Mouse (Mus musculus): Measurements from ENCODE around the gene Gusb. TPM values are rescaled to one million over a fixed set of nuclear protein-coding genes. Genes with fewer than 3 reads are reported as not detected.
A peak's percentile ranks its signal among the peaks of the same experiment; 100 is the strongest.

Gene Gusb
- total RNA-seq, 4 experiments from 2014 or later: 57.5 to 75.2 (median 68.5) TPM

DNA sequence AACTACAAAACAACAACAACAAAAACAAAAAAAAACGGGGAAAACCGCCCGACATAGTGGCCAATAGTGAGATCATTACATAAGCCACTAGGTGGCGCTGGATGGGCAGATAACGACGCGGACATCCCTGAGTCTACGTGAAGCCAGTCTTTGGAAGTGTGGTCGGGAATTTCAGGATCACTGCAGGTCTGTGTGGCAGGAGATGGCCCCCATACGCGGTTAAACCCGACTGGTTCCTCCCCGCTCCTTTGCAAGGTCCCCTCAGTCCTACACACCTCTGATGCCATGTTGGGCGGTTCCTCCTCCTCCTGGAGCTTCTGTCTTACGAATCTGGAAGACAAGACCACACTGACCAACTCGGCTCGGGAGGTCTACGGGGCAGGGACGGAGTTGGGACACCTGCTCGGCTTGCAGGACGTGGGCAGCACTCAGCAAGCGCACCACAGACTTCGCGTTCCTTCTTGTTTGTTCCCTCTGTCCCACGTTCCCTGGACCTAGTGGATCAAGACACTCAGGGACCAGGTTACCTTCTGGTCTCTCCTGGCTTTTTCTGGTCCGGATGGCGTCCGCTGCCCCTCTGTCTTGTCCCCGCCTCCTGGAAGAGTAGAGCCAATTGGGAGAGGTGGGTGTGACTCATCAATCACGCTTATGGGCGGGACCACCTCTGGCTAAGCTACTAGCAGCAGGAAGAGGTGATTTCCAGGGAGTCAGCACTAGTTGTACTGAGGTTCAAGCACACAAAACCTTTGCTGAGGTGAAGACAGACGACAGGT lies 21.1 kb upstream of the Gusb start:
- peak; percentile 92 for DNase-seq

GRCm38 (mm10) chr5:130023067-130023766 lies 20.4 kb upstream of the Gusb start:
- no peak for DNase-seq

DNA sequence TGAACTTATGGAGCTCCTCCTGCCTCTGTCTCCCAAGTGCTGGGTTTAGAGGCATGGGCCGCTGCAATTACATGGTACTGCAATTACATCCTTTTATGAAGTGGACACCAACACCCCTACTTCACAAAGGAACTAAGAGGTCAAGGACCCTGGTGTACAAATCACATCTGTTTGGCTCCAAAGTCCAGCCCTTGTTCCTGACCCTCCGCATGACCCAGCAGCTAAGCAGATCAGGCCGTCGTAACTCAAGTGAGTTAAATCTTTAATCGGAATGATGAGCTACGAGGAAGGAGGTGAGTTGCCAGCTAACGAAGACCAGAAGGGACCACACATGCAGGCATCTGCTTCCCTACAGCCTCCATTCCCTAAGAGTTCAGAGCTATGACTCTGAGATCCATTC lies 19.5 kb upstream of the Gusb start:
- DNase-seq: no peak

- DNase-seq: no peak
Observed at GRCm38 (mm10) chr5:130021361-130021966, 18.6 kb upstream of the Gusb start.

- DNase-seq: no peak
Observed at GRCm38 (mm10) chr5:130019461-130019860, 16.6 kb upstream of the Gusb start.

DNA sequence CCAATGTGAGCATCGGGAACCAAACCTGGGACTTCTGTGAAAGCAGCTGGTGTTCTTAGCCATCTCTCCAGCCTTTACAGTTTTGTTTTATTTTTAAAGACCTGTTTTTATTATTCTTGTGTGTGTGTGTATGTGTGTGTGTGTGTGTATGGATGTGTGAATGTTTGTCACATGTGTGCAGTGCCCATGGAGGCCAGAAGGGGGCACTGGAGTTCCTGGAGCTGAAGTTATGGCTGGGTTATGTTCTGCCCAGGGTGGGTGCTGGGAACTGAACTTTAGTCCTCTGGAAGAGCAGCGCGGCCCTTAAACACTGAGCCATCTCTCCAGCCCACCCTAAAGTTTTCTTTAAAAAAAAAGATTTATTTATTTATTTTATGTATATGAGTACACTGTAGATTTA lies 12.3 kb upstream of the Gusb start:
- DNase-seq: no peak

- DNase-seq: no peak
Observed at GRCm38 (mm10) chr5:130010961-130011360, 8.1 kb upstream of the Gusb start.

GRCm38 (mm10) chr5:130009784-130010183 lies 6.9 kb upstream of the Gusb start:
- no peak for DNase-seq

DNA sequence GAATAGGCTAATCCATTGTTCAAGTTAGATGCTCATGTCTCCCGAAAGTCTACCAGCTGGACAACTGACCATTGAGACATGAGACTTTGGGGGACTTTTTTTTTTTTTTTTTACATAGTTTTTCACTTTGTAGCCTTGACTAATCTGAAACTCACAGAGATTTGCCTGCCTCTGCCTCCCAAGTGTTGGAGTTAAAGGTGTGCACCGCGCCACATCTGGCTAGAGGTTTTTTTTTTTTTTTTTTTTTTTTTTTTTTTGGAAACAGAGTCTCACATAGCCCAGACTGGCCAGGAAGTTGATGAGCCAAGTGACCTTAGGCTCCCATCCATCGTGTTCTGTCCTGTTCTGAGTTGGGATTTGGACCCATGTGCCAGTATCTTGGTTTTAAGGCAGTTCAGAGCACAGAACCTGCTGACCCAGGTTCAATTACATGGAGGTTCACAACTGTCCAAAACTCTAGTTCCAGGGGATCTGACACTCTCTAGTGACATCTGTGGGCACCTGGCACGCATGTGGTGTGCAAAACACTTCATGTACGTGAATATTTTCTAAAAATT lies 5.3 kb upstream of the Gusb start:
- DNase-seq: no peak

DNA sequence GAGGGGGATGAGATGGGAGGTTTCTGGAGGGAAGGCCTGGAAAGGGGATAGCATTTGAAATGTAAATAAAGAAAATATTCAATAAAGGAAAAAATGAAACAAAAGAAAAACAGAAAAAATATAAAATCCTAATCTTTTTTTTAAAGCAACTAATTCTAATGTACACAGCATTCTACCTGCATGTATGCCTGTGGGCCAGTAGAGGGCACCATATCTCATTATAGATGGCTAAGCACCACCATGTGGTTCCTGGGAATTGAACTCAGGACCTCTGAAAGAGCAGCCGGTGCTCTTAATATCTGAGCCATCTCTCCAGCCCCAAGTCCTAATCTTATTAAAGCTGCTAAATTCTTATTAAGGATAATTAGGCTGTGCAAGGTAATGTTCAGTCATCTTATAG lies 4.5 kb upstream of the Gusb start:
- DNase-seq: no peak

GRCm38 (mm10) chr5:130003229-130003628 lies 380 bp upstream of the Gusb start:
- no peak for DNase-seq

GRCm38 (mm10) chr5:130001356-130001987 lies 1.4 kb downstream of the Gusb start:
- DNase-seq: no peak

DNA sequence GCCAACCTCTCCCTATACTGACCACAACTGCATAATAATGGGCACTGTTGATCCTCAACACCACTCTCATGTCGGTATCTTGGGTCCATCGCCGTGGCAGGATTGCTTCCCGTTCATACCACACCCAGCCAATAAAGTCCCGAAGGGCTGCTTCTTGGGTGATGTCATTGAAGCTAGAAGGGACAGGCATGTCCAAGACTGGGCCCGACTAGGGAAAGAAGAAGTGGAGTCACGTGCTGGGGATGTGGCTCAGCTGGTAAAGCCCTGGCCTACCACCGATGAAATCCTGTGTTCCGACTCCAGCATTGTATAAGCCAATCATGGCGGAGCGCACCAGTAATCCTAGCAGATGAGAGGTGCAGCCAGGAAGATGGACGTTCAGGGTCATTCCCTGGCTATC lies 2.1 kb downstream of the Gusb start:
- DNase-seq: no peak

DNA sequence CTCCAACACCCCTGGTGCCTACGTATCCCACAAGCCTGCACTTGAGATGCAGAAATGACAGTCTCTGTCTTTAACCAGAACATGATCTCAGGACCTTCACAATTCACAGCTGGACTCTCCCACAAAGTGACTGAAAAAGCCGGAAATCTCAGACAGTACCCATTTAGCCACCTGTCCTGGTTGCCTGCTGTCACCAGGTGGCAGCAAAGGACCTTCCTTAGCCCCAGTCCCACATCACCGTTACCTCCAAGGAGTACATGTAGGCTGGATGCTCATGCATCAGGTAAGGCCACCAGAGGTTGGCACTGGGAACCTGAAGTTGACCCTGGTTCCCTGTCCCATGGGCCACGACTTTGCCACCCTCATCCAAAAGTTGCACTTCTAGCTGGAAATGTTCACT lies 3.8 kb downstream of the Gusb start:
- DNase-seq: no peak

DNA sequence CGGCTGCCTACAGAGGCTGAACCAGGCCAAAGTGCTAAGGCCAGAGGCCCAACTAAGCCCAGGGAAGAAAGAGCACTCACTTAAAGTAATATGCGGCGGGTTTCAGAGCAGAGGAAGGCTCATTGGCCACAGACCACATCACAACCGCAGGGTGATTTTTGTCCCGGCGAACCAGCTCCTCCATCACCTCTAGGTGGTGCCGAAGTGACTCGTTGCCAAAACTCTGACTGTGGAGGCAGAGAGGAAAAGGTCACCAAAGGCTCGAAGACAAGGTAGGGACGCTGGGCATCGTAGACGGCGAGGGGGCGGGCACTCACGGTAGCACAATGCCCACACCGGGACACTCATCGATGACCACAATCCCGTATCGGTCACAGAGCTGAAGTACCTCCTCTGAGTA lies 5.1 kb downstream of the Gusb start:
- DNase-seq: no peak

- no peak for DNase-seq
Observed at GRCm38 (mm10) chr5:129994989-129995388, 7.9 kb downstream of the Gusb start.

DNA sequence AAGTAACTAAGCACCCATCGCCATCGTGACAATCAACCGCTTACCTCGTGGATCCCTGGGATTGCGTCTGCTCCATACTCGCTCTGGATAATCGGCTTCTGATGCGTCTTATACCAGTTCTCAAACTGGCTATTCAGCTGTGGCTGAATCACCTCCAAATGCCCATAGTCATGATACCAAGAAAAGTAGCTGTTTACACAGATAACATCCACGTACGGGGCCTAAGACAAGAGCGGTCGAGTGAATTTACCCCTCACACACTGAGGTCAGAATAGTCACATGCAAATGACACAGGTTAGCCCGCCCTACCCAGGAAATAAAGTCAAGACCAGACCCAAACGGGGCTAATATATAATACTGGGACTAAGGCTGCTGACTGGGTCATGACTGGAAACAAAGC lies 9.5 kb downstream of the Gusb start:
- DNase-seq: no peak

DNA sequence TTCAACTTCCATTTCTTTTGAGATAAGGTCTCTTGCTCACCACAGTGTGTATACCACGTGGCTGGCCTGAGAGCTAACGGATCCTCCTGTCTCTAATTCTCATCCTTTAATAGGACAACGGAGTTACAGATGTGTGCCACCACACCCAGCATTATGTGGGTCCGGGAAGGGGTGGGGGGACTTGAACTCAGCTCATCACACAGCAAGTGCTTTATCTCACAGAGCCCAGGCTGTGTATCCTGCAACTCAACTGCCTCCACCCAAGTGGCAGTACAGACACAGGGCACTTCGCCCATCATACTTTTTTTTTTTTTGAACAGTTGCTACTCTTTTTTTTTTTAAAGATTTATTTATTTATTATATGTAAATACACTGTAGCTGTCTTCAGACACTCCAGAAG lies 11.0 kb downstream of the Gusb start:
- DNase-seq: no peak

GRCm38 (mm10) chr5:129989376-129989775 lies 13.5 kb downstream of the Gusb start:
- DNase-seq: no peak

- no peak for DNase-seq
Observed at GRCm38 (mm10) chr5:129980216-129980615, 22.6 kb downstream of the Gusb start.

- no peak for DNase-seq
Observed at GRCm38 (mm10) chr5:129978608-129979007, 24.2 kb downstream of the Gusb start.

DNA sequence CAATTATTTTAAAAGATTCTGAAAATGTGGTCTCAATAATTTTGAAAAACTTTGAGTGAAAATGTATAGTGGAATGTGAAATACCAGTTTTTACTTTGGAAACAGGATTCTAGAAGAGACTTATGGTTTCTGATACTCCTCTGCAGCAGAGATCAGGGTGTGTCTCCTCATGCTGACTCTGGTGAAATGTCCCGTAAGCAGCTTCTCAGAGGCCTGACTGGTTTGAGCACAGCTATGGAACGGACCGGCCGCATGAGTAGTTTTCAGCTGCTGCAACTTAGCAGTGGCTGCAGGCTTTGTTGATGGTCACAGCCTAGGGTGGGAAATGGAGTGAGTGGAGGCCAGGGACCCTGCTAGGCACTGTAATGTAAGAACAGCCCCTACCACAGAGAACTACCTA lies 25.1 kb downstream of the Gusb start:
- no peak for DNase-seq

GRCm38 (mm10) chr5:129974866-129975311 lies 28.0 kb downstream of the Gusb start:
- DNase-seq: no peak

All from adrenal gland, adult 8-10 months (tissue).